Mouse (Mus musculus) erythroblast, adult 5-6 weeks (primary cell): ENCODE results near the gene Olfr462. TPM values are rescaled to one million over a fixed set of nuclear protein-coding genes. Genes with fewer than 3 reads are reported as not detected.

Experiments
- ATAC-seq: replicated peaks from 2 replicates; pipeline ENCODE4 v1.8.0; 2016; ENCODE audit warnings: moderate number of reproducible peaks, mild to moderate bottlenecking, moderate TSS enrichment, inconsistent platforms; ENCODE audit not compliant: poor library complexity, low FRiP score, severe bottlenecking
- total RNA-seq, 2 experiments: library from RNA; stranded (forward) in 1 of 2; stranded (reverse) in 1 of 2; fragments of 150-400 nt in 1 of 2; fragments of 200-764, 138-1000 nt in 1 of 2; gene quantifications; 2 replicates each; pipeline versions ENCODE4 v1.2.3 to v1.2.4; 2015 to 2017; ENCODE audit warnings: low replicate concordance in 2 of 2

Olfr462 gene
- total RNA-seq, 2 experiments from 2014 or later = not detected

DNA sequence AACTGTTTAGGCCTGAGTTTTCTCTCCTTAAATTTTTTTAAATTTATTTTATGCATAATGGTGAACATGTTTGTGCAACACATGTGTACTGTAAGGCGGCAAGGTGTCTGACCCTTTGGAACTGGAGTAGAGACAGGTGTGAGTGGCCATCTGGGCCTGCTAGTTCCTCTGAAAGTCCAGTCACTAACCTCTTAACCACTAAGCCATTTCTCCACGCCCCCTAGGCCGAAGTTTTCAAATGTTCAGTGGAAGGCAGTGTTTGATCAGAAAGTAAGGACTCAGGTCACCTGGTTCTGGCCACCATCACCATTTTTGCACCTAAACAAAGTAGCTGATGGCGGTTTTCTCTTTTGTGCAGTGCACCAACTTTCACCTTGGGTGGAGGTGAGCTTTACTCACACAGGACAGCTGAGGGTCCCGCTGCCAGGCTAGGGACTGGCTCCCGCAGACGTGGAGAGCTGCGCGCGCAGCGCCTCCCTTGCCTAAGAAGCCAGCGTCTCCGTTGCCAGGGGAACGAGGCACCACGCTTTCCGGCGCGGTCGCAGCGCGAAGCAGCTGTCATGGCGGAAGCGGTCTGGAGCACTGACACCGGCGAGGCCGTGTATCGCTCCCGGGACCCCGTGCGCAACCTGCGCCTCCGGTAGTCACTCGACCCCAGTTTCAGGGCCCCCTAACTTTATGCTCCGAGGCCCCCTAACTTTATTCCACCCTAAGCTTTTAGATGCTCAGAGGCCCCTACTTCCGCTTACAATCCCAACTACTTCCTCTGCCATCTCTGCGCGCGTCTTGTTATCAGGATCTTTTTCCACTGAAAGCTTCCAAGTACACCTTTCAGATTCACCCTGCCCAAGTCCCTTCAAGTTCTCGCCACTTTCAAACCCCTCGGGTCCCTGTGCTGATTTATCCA lies 39.1 kb downstream of the Olfr462 start, which contains the start of gene Mks1:
Gene Mks1, plus strand, starts transcription at position 526 of the 907 bp plus-strand sequence.
- ATAC-seq = peak; percentile 64

DNA sequence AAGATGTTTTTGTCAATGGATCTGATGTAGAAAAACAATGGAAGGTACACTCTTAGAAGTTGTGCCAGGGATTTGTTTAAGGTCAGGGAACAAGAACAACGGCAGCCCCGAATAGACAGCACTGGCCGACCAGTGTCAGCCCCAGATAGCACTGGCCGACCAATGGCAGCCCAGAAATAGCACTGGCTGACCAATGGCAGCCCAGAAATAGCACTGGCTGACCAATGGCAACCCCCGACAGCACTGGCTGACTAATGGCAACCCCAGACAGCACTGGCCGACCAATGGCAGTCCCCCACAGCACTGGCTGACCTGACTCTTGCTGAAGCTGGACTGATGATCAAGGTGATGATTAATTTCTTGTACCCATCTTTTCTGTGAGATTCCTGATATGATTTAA lies 44.2 kb downstream of the Olfr462 start:
- no peak for ATAC-seq

DNA sequence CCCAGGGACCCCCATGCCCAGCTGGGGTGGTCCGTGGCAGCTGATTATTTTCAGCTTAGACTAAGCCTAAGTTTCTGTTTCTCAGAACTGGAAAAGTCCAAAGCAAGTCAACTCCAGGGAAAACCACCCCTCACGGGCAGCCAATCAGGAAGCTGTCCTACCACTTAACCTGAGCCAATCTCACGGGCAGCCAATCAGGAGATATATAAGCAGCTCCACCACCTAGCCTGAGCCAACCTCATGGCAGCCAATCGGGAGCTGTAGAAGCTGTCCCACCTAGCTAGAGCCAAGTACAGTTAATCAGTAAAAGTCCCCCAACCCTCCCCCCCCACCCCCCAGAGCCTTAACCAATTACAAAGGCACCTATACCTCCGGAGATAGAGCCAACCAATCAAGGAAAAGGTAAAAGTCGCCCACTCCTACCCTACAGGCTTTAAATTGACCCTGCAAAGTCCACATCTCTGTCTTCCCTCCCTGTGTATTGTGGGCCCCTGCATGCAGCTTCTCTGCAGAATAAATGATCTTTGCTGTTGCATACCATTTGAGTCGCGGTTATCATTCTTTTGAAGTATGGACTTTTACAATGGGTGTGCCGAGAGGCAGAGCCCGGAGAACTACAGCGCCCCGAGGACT lies 45.0 kb downstream of the Olfr462 start:
- ATAC-seq = no peak

DNA sequence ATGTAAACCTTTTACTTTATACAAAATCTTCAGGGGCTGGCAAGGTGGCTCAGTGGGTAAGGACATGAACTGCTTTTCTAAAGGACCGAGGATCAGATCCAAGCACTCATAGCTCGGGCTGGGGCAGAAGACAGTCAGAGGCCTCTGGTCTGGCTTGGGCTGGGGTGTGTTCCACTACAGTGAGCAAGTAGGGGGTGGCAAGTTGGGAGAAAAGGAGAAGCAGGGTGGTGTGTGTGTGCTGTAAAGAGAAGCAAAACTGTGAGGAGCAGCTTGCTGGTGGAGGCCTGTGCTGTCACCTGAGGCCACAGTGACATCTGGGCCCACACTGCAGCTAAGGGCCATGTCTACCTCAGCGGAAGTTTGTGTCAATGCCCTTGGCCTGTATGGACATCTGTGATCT lies 50.6 kb downstream of the Olfr462 start:
- ATAC-seq = no peak

GRCm38 (mm10) chr11:87840676-87841075 lies 51.4 kb downstream of the Olfr462 start:
- no peak for ATAC-seq

Other genes starting within 250 kb of the Olfr462 start
- not detected in 2 replicates for gene Rnf43, start 229.5 kb downstream of the Olfr462 start, total RNA-seq (2015; ENCODE audit: low replicate concordance)
- gene Rnf43, start 229.5 kb downstream of the Olfr462 start, total RNA-seq (2017; ENCODE audit: low replicate concordance) = 0.98 and 1.0 TPM in 2 replicates
- 133 and 166 TPM in 2 replicates for gene Supt4a, start 154.7 kb downstream of the Olfr462 start, total RNA-seq (2015; ENCODE audit: low replicate concordance)
- 103 and 121 TPM in 2 replicates for gene Supt4a, start 154.7 kb downstream of the Olfr462 start, total RNA-seq (2017; ENCODE audit: low replicate concordance)
- gene Tspoap1, start 131.7 kb downstream of the Olfr462 start, total RNA-seq (2015; ENCODE audit: low replicate concordance) = 4.2 and 5.4 TPM in 2 replicates
- gene Tspoap1, start 131.7 kb downstream of the Olfr462 start, total RNA-seq (2017; ENCODE audit: low replicate concordance) = 5.4 and 16.6 TPM in 2 replicates
- gene Mpo, start 98.7 kb downstream of the Olfr462 start, total RNA-seq (2015; ENCODE audit: low replicate concordance) = 1,764 and 1,778 TPM in 2 replicates
- 605 and 1,001 TPM in 2 replicates for gene Mpo, start 98.7 kb downstream of the Olfr462 start, total RNA-seq (2017; ENCODE audit: low replicate concordance)
- not detected in 2 replicates for gene Lpo, start 64.0 kb downstream of the Olfr462 start, total RNA-seq (2015; ENCODE audit: low replicate concordance)
- gene Lpo, start 64.0 kb downstream of the Olfr462 start, total RNA-seq (2017; ENCODE audit: low replicate concordance) = not detected in 2 replicates
- 0.38 TPM in 1 of 2 replicates, not detected in the other for gene Mks1, start 39.1 kb downstream of the Olfr462 start, total RNA-seq (2015; ENCODE audit: low replicate concordance)
- gene Mks1, start 39.1 kb downstream of the Olfr462 start, total RNA-seq (2017; ENCODE audit: low replicate concordance) = 0.28 TPM in 1 of 2 replicates, not detected in the other
- 34.0 and 42.8 TPM in 2 replicates for gene Epx, start 16.7 kb downstream of the Olfr462 start, total RNA-seq (2015; ENCODE audit: low replicate concordance)
- 31.1 and 53.2 TPM in 2 replicates for gene Epx, start 16.7 kb downstream of the Olfr462 start, total RNA-seq (2017; ENCODE audit: low replicate concordance)
- gene Olfr463, start 5.1 kb upstream of the Olfr462 start, total RNA-seq (2015; ENCODE audit: low replicate concordance) = not detected in 2 replicates
- not detected in 2 replicates for gene Olfr463, start 5.1 kb upstream of the Olfr462 start, total RNA-seq (2017; ENCODE audit: low replicate concordance)
- gene Olfr464, start 28.7 kb upstream of the Olfr462 start, total RNA-seq (2015; ENCODE audit: low replicate concordance) = not detected in 2 replicates
- gene Olfr464, start 28.7 kb upstream of the Olfr462 start, total RNA-seq (2017; ENCODE audit: low replicate concordance) = not detected in 2 replicates
- gene Dynll2, start 95.3 kb upstream of the Olfr462 start, total RNA-seq (2015; ENCODE audit: low replicate concordance) = 2.1 and 2.5 TPM in 2 replicates
- 3.2 and 7.8 TPM in 2 replicates for gene Dynll2, start 95.3 kb upstream of the Olfr462 start, total RNA-seq (2017; ENCODE audit: low replicate concordance)
- 216 and 317 TPM in 2 replicates for gene Srsf1, start 155.1 kb upstream of the Olfr462 start, total RNA-seq (2015; ENCODE audit: low replicate concordance)
- gene Srsf1, start 155.1 kb upstream of the Olfr462 start, total RNA-seq (2017; ENCODE audit: low replicate concordance) = 505 and 650 TPM in 2 replicates
- 15.8 and 23.4 TPM in 2 replicates for gene Vezf1, start 176.0 kb upstream of the Olfr462 start, total RNA-seq (2015; ENCODE audit: low replicate concordance)
- 7.9 and 11.7 TPM in 2 replicates for gene Vezf1, start 176.0 kb upstream of the Olfr462 start, total RNA-seq (2017; ENCODE audit: low replicate concordance)
- gene Cuedc1, start 205.8 kb upstream of the Olfr462 start, total RNA-seq (2015; ENCODE audit: low replicate concordance) = 2.7 TPM in 1 of 2 replicates, not detected in the other
- gene Cuedc1, start 205.8 kb upstream of the Olfr462 start, total RNA-seq (2017; ENCODE audit: low replicate concordance) = 0.98 TPM in 1 of 2 replicates, not detected in the other